ENCODE assay signal across 20 mouse cellular contexts in the genomic region with DNA sequence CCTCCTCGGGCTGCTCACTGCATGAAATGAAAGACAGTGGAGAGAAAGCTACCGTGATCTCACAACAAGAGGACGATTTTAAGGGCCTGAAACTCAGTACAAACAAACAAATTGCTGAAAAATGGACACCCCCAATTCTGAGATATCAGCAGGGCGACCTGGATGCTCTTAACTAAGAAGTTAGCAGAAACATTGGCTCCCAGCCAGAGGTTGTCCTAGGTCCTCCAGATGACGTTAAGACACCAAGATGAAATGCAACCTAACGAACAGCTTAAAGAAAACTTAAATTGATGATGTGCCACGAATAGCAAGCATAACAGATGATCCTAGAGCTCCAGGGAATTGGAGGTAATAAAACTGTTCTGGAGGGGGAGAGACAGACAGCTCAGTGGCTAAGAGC.
DNase-seq lines count a peak whose midpoint lies in the region; ATAC-seq and TF ChIP-seq lines count a peak whose summit lies in the region.
"Had no signal": no experiment of that assay in that cellular context is flagged by ENCODE, and none has a peak within 500 bp of the region (broad histone marks: within the 10 kb centered on the region; RNA-seq: fewer than 3 reads in every experiment).

No protein-coding gene starts in this region.

- H3K79me2 ChIP-seq in MEL (ENCODE audit: control insufficient read depth, insufficient read depth, low read length, poor library complexity): peaks cover 26% of the 10 kb centered on the region

- no peaks in the 10 kb centered on the region for H3K27me3 ChIP-seq in kidney, adult 2 months (replicated peaks; ENCODE audit: control insufficient read depth, insufficient read depth, low read length)
- no peaks in the 10 kb centered on the region for H3K27me3 ChIP-seq in kidney, embryonic 14.5 days (ENCODE audit: control insufficient read depth, insufficient read depth, low read length)
- no peaks in the 10 kb centered on the region for H3K27me3 ChIP-seq in MEL (ENCODE audit: control insufficient read depth in 1 of 2, insufficient read depth in 2 of 2, low read length in 2 of 2)
- no peaks in the 10 kb centered on the region for H3K27me3 ChIP-seq in liver, postnatal 0 days (ENCODE audit: insufficient read depth, low read length)
- H3K27me3 ChIP-seq: embryonic facial prominence, embryonic 12.5 days; forebrain, embryonic 15.5 days; heart, embryonic 13.5 days had no signal

- H3K9me3 ChIP-seq in kidney, embryonic 14.5 days (ENCODE audit: control insufficient read depth, low read length): no peaks in the 10 kb centered on the region
- no peaks in the 10 kb centered on the region for H3K9me3 ChIP-seq in MEL (replicated peaks; ENCODE audit: insufficient read depth, low read length)
- no peaks in the 10 kb centered on the region for H3K9me3 ChIP-seq in liver, postnatal 0 days (ENCODE audit: low read length)
- H3K9me3 ChIP-seq: embryonic facial prominence, embryonic 12.5 days; forebrain, embryonic 15.5 days; G1E; heart, embryonic 13.5 days had no signal

- H3K27ac ChIP-seq in kidney, adult 2 months (ENCODE audit: insufficient read depth, low read depth, low read length): peak overlapping the region; percentile 68
- no peak overlapping the region for H3K27ac ChIP-seq in kidney, embryonic 14.5 days (ENCODE audit: low read depth, low read length)
- peak overlapping the region; percentile 50 for H3K27ac ChIP-seq in MEL (ENCODE audit: control insufficient read depth, low read depth, low read length)
- H3K27ac ChIP-seq in liver, postnatal 0 days (ENCODE audit: low read depth): peak overlapping the region; percentile 30; the same call in 1 of the 2 replicates
- H3K27ac ChIP-seq: embryonic facial prominence, embryonic 12.5 days; forebrain, embryonic 15.5 days; heart, embryonic 13.5 days had no signal

- no peak for TF ChIP-seq EP300 in MEL (IDR thresholded peaks at IDR 0.05; ENCODE audit: low read depth in 1 of 2, low read length in 2 of 2)
- TF ChIP-seq EP300 in liver, postnatal 0 days (IDR thresholded peaks at IDR 0.05; ENCODE audit: low read depth): no peak

- ATAC-seq in kidney, embryonic 14.5 days (ENCODE audit: low FRiP score, low TSS enrichment): no peak
- no peak for ATAC-seq in liver, postnatal 0 days
- ATAC-seq: CD4-positive, CD25-positive, alpha-beta regulatory T cell, adult 4 months; forebrain, embryonic 15.5 days had no signal

- DNase-seq in kidney, adult 2 months: peak; percentile 51
- no peak for DNase-seq in kidney, postnatal 4 days
- DNase-seq in kidney, postnatal 14 days: peak; percentile 41
- DNase-seq in MEL (ENCODE audit: low read depth, low spot score): peak; percentile 85
- no peak for DNase-seq in liver, postnatal 0 days
- DNase-seq in left cerebral cortex, postnatal 10 days (ENCODE audit: extremely low spot score in 1 of 2, low spot score in 2 of 2): no peak
- DNase-seq: adrenal gland, postnatal 10 days; B cell, adult 2 months; cerebellum, adult 11 months; cerebellum, adult 8-10 months; cerebellum, postnatal 14 days; gastrocnemius, postnatal 36 days; heart, adult 11 months; heart, postnatal 36 days had no signal

- no peak overlapping the region for H3K4me3 ChIP-seq in kidney, adult 2 months (ENCODE audit: insufficient read depth, low read depth, low read length)
- no peak overlapping the region for H3K4me3 ChIP-seq in kidney, embryonic 14.5 days (ENCODE audit: low read length)
- no peak overlapping the region; a peak in 1 of 4 replicates for H3K4me3 ChIP-seq in MEL (ENCODE audit: control insufficient read depth in 1 of 2, insufficient read depth in 1 of 2, low read depth in 2 of 2, low read length in 2 of 2)
- H3K4me3 ChIP-seq in liver, postnatal 0 days (ENCODE audit: low read depth, low read length): no peak overlapping the region
- H3K4me3 ChIP-seq: embryonic facial prominence, embryonic 12.5 days; forebrain, embryonic 15.5 days; heart, embryonic 13.5 days had no signal

- 59% methylated on average over 7 of the region's 7 CpGs for WGBS in kidney, adult 2 months
- WGBS in kidney, embryonic 14.5 days: 58% methylated on average over 7 of the region's 7 CpGs
- WGBS in liver, postnatal 0 days (ENCODE audit: insufficient replicate concordance): 64% methylated on average over 7 of the region's 7 CpGs

- TF ChIP-seq CTCF in kidney, adult 2 months (conservative IDR thresholded peaks at IDR 0.05; ENCODE audit: insufficient read depth, insufficient read length, low read depth, low read length): no peak
- TF ChIP-seq CTCF in MEL (IDR thresholded peaks at IDR 0.05 in 2 of 3, conservative IDR thresholded peaks at IDR 0.05 in 1 of 3; ENCODE audit: control insufficient read depth in 1 of 3, insufficient read depth in 1 of 3, low read depth in 2 of 3, low read length in 3 of 3, poor library complexity in 1 of 3, severe bottlenecking in 1 of 3): no peak
- no peak for TF ChIP-seq CTCF in liver, postnatal 0 days (IDR thresholded peaks at IDR 0.05; ENCODE audit: low read depth)

- intact Hi-C loops in left cerebral cortex, postnatal 10 days (cut with DNase I): no loop called here

- peaks cover 41% of the 10 kb centered on the region; the same call in 1 of the 2 replicates for H3K4me1 ChIP-seq in kidney, adult 2 months (ENCODE audit: control insufficient read depth, insufficient read depth, low read length)
- H3K4me1 ChIP-seq in kidney, embryonic 14.5 days (ENCODE audit: control insufficient read depth, insufficient read depth, low read length): no peaks in the 10 kb centered on the region
- peaks cover 18 to 44% of the 10 kb centered on the region in 2 experiments for H3K4me1 ChIP-seq in MEL (ENCODE audit: control insufficient read depth in 1 of 2, insufficient read depth in 2 of 2, low read length in 2 of 2)
- peaks cover 55% of the 10 kb centered on the region for H3K4me1 ChIP-seq in liver, postnatal 0 days (ENCODE audit: insufficient read depth)
- H3K4me1 ChIP-seq: forebrain, embryonic 15.5 days had no signal

- TF ChIP-seq POLR2A in kidney, adult 2 months (IDR thresholded peaks at IDR 0.05; ENCODE audit: low read depth, low read length): no peak
- TF ChIP-seq POLR2A in MEL (IDR thresholded peaks at IDR 0.05; ENCODE audit: control insufficient read depth in 1 of 2, insufficient read depth in 1 of 2, low read depth in 1 of 2, low read length in 2 of 2, poor library complexity in 1 of 2): no peak

- no peak for TF ChIP-seq RAD21 in MEL (IDR thresholded peaks at IDR 0.05; ENCODE audit: low read depth, low read length)

- no peaks in the 10 kb centered on the region for H3K36me3 ChIP-seq in kidney, adult 2 months (ENCODE audit: control insufficient read depth, insufficient read depth, low read length)
- no peaks in the 10 kb centered on the region for H3K36me3 ChIP-seq in kidney, embryonic 14.5 days (ENCODE audit: control insufficient read depth, insufficient read depth, low read length)
- H3K36me3 ChIP-seq in MEL (ENCODE audit: control insufficient read depth in 1 of 2, insufficient read depth in 2 of 2, low read length in 2 of 2): peaks cover 2 to 26% of the 10 kb centered on the region in 2 experiments; a peak in 3 of 4 replicates
- no peaks in the 10 kb centered on the region for H3K36me3 ChIP-seq in liver, postnatal 0 days (replicated peaks; ENCODE audit: insufficient read depth, low read length)
- H3K36me3 ChIP-seq: embryonic facial prominence, embryonic 12.5 days; forebrain, embryonic 15.5 days; heart, embryonic 13.5 days had no signal

- H3K9ac ChIP-seq in kidney, embryonic 14.5 days (ENCODE audit: low read depth, low read length): no peak overlapping the region
- H3K9ac ChIP-seq in MEL (ENCODE audit: control insufficient read depth, low read depth, low read length, poor library complexity, severe bottlenecking): peak overlapping the region; percentile 16; the same call in 1 of the 2 replicates
- no peak overlapping the region for H3K9ac ChIP-seq in liver, postnatal 0 days (replicated peaks)
- H3K9ac ChIP-seq: embryonic facial prominence, embryonic 12.5 days; forebrain, embryonic 15.5 days; heart, embryonic 13.5 days had no signal

- H3K4me2 ChIP-seq in kidney, embryonic 14.5 days (replicated peaks; ENCODE audit: low read depth, low read length): no peak overlapping the region
- peak overlapping the region; percentile 30; the same call in 1 of the 2 replicates for H3K4me2 ChIP-seq in liver, postnatal 0 days (ENCODE audit: low read depth, low read length)
- H3K4me2 ChIP-seq: embryonic facial prominence, embryonic 12.5 days; forebrain, embryonic 15.5 days; heart, embryonic 13.5 days had no signal

TF ChIP-seq in MEL, 35 proteins besides CTCF, POLR2A, EP300 and RAD21:
- TF ChIP-seq KAT2A (conservative IDR thresholded peaks at IDR 0.05; ENCODE audit: low read depth, low read length): no peak
- TF ChIP-seq TAL1 (IDR thresholded peaks at IDR 0.05; ENCODE audit: low read length): no peak
- no peak for TF ChIP-seq USF2 (IDR thresholded peaks at IDR 0.05; ENCODE audit: borderline replicate concordance in 1 of 2, insufficient read depth in 1 of 2, low read depth in 1 of 2, low read length in 2 of 2)
- TF ChIP-seq SIN3A (IDR thresholded peaks at IDR 0.05; ENCODE audit: low read length): peak; percentile 14; the same call in 1 of the 2 replicates
- no peak for TF ChIP-seq ZMIZ1 (IDR thresholded peaks at IDR 0.05; ENCODE audit: low read depth, low read length)
- TF ChIP-seq CHD2 (IDR thresholded peaks at IDR 0.05; ENCODE audit: low read length): no peak
- TF ChIP-seq ETS1 (IDR thresholded peaks at IDR 0.05; ENCODE audit: low read depth, low read length): peak; percentile 7; the same call in 1 of the 2 replicates
- no peak for TF ChIP-seq SMC3 (IDR thresholded peaks at IDR 0.05; ENCODE audit: low read depth, low read length)
- TF ChIP-seq USF1 (IDR thresholded peaks at IDR 0.05; ENCODE audit: low read depth, low read length): no peak

Comparison
In these comparisons a context has a peak if more than half of its experiments do, and no peak if none do; other contexts are left out.
1. DNase-seq: peak in kidney, adult 2 months (single experiment), kidney, postnatal 14 days (single experiment) and MEL (single experiment); none in kidney, postnatal 4 days (0 of 2), liver, postnatal 0 days (single experiment) and left cerebral cortex, postnatal 10 days (0 of 2).